Mouse (Mus musculus): Measurements from ENCODE around the gene Ipmk. TPM values are rescaled to one million over a fixed set of nuclear protein-coding genes. Genes with fewer than 3 reads are reported as not detected.
"Not testable (repeated sequence)": the region's sequence is repeated elsewhere in the genome, so short reads cannot be mapped to it uniquely, and the experiment has no call there.

Gene Ipmk
- total RNA-seq, 2 experiments from 2014 or later: 12.8 to 14.6 TPM

DNA sequence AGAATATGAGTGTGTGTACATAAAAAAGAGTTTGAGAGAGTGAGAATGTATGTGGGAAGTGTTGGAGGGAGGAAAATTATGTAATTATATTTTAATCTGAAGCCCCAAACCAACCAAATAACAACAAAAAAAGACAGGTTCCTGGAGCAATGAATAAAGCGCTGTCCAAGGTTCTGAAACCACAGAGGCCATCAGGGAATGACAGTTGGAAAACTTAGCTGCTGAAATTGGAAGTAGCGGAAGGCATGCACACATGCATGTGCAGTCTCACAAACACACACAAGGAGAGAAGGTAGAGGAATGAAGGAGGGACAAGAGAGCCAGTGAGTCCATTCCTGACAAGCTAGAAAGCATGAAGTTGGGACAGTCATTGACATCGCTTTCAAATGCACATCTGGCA lies 56.1 kb downstream of the Ipmk start:
- intact Hi-C loops (cut with DNase I): no loop called here
- no peak for DNase-seq (ENCODE audit: low spot score)

DNA sequence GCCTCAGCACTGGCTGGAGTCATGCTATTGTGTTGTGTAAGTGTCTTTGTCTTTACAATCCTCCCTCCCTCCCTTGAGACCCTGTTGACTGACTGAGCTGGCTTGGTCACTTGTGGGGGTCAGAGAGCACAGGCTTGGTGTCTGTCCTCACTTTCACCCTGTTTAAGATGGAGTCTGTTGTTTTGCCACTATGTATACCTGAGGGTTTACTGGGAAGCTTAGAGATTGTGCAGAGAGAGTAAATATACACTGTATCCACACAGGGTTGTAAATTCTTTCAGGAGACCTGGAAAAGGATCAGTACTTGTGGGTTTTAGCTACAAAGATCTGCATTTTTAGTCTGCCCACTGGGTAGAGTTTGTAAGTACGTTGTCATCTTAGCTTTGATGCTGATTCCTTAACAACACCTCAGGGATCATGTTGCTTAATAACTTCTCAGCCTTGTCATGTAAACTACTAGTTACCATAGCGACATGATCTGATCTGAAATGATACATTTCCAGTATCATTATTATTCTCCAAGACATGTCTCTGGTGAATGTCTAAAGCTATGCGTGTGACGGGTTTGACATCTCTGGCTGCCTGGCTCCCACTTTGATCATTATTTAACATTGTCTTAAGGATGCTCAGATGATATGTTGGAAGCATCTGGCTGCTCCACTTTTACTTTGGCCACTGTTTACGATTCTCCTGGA lies 58.1 kb downstream of the Ipmk start:
- intact Hi-C loops (cut with DNase I): no loop called here
- no peak for DNase-seq (ENCODE audit: low spot score)

DNA sequence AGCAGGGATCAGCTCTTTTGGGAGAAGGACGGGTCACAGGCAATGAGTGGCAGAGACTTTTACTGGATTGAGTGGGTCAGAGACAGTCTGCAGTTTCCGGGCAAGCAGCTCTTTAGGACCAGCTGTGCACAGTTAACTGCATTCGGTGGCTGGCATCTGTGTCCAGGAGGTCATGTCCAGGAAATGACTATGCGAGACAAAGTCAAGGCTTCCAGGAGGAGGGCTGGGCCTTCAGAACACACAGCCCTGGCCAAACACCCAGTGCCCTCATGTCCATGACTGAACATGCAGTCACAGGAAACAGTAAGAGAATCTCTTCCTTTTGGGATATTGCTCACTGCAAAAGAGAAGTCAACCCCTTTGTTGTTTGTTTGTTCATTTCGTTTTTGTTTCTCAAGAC lies 62.4 kb downstream of the Ipmk start:
- intact Hi-C loops (cut with DNase I): no loop called here
- DNase-seq (ENCODE audit: low spot score): no peak

- DNase-seq (ENCODE audit: low spot score): peak; percentile 5
- intact Hi-C loops (cut with DNase I): no loop called here
Observed at GRCm38 (mm10) chr10:71413401-71413800, 65.8 kb downstream of the Ipmk start.

DNA sequence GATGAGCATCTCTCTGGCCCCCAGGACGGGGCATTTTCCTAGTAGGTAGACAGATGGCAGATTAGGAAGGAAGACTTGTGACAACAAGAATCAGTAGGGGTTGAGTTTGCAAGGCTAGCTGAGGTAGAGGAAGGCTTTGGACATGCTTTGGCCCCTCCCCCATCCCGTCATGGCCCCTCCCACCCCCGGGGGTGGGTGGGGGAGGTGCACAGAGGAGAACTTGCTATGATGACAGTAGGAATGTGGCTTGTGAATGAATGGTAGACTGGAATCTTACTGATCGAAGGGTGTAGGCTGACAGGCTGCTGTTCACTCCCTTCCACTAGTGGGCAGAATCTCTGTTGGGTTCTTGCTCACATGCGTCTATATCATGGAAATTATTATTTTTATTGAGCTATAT lies 74.0 kb downstream of the Ipmk start:
- DNase-seq (ENCODE audit: low spot score): no peak
- intact Hi-C loops (cut with DNase I): no loop called here

- intact Hi-C loops (cut with DNase I): no loop called here
- DNase-seq (ENCODE audit: low spot score): no peak
Observed at GRCm38 (mm10) chr10:71422047-71423037, 74.8 kb downstream of the Ipmk start.

DNA sequence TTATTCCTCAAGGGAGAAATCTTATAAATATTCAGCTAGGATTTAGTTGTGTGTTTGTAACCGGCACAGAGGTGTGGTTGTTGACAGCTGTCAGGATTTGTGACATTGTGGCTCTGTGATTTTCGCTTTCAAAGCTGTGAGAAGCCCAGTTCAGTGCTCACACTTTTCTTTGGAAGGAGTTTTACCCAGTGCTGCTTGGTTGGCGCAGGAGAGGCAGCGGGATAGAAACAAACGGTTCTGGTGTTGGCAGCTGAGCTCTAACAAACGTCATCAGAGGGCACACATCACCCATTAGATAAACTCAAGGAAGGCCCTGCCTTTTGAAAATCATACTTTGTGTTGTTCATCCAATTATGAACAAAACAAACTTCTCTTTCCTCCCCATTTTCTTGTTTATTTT lies 79.2 kb downstream of the Ipmk start:
- intact Hi-C loops (cut with DNase I): no loop called here
- DNase-seq (ENCODE audit: low spot score): no peak

- DNase-seq (ENCODE audit: low spot score): no peak
- intact Hi-C loops (cut with DNase I): no loop called here
Observed at GRCm38 (mm10) chr10:71427381-71427780, 79.8 kb downstream of the Ipmk start.

- intact Hi-C loops (cut with DNase I): no loop called here
- no peak for DNase-seq (ENCODE audit: low spot score)
Observed at GRCm38 (mm10) chr10:71428246-71428864, 80.8 kb downstream of the Ipmk start.

GRCm38 (mm10) chr10:71430661-71431060 lies 83.1 kb downstream of the Ipmk start:
- no peak for DNase-seq (ENCODE audit: low spot score)
- intact Hi-C loops (cut with DNase I): no loop called here

- intact Hi-C loops (cut with DNase I): no loop called here
- DNase-seq (ENCODE audit: low spot score): no peak
Observed at GRCm38 (mm10) chr10:71443086-71443485, 95.5 kb downstream of the Ipmk start.

GRCm38 (mm10) chr10:71447661-71448060 lies 100.1 kb downstream of the Ipmk start:
- intact Hi-C loops (cut with DNase I): no loop called here
- DNase-seq (ENCODE audit: low spot score): no peak

GRCm38 (mm10) chr10:71448284-71448683 lies 100.7 kb downstream of the Ipmk start:
- intact Hi-C loops (cut with DNase I): no loop called here
- DNase-seq (ENCODE audit: low spot score): no peak

DNA sequence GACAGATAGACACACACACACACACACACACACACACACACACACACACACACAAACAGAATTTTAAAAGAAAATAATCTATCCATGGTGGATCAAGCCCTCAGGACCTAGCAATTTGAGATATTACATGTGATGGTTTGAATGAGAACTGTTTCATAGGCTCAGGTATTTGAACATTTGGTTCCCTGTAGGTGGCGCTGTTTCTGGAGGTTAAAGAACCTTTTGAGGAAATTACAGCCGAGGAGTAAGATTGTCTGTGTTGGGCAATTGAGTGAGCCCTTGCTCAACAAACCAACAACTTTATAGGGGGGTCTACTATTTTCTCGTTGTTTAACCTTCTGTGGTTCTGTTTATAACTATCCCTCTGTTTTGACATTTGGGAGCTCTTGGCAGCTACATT lies 107.8 kb downstream of the Ipmk start:
- DNase-seq (ENCODE audit: low spot score): no peak
- intact Hi-C loops (cut with DNase I): no loop called here

GRCm38 (mm10) chr10:71462371-71462770 lies 114.8 kb downstream of the Ipmk start:
- DNase-seq (ENCODE audit: low spot score); intact Hi-C loops (cut with DNase I): not testable (repeated sequence)

GRCm38 (mm10) chr10:71464417-71464816 lies 116.9 kb downstream of the Ipmk start:
- intact Hi-C loops (cut with DNase I): no loop called here
- DNase-seq (ENCODE audit: low spot score): no peak

GRCm38 (mm10) chr10:71468315-71468714 lies 120.8 kb downstream of the Ipmk start:
- intact Hi-C loops (cut with DNase I): no loop called here

GRCm38 (mm10) chr10:71469751-71470150 lies 122.2 kb downstream of the Ipmk start:
- DNase-seq (ENCODE audit: low spot score): no peak
- intact Hi-C loops (cut with DNase I): no loop called here

More at GRCm38 (mm10) chr10:71468315-71468714, 120.8 kb downstream of the Ipmk start:
- no peak for DNase-seq (ENCODE audit: low spot score)

GRCm38 (mm10) chr10:71472033-71472432 lies 124.5 kb downstream of the Ipmk start:
- DNase-seq (ENCODE audit: low spot score): no peak
- intact Hi-C loops (cut with DNase I): no loop called here

GRCm38 (mm10) chr10:71473590-71473989 lies 126.0 kb downstream of the Ipmk start:
- no peak for DNase-seq (ENCODE audit: low spot score)
- intact Hi-C loops (cut with DNase I): no loop called here
